Mouse (Mus musculus) stomach, postnatal 0 days (tissue): ENCODE data around the gene Slc8a1.

Experiments
- CTCF ChIP-seq: IDR thresholded peaks from 2 replicates; pipeline ENCODE4 v1.5.1; 2016; ENCODE audit warnings: antibody characterized with exemption, low read depth, mild to moderate bottlenecking, moderate library complexity
- EP300 ChIP-seq: optimal IDR thresholded peaks from 2 replicates; pipeline ENCODE3; 2016; ENCODE audit warnings: antibody characterized with exemption

DNA sequence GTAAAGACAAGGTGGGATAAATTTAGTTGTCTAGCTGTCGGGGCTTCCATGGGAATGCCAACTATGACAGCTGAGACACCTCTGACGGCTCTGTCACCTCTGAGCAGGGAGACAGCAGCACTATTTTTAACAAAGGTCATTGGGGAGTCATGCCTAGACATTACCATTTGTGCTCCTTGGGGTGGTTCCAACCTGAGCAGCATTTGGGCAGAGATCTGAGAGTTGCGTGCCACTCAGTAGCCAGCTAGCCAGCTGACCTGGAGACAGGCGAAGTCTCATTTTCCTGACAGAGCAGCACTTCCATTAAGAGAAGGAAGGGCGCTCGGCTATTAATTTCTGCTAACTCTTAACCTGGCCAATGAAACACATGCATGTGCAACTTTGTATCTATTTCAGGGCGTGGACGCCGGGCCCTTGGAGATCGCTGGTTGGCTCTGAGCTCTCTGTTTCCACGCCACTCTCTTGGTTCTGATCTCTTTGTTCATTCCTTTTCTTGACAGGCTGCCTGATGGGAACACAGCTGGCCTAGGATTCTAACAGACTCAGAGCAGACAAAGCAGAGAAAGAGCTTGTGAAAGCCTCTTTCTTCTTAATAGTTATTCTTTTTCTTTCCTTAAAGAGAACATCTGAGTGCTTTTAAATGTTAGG is 256.2 kb downstream of the Slc8a1 start:
- no peak for TF ChIP-seq EP300
- no peak for TF ChIP-seq CTCF
